Mouse (Mus musculus): ENCODE results near the gene Cd68.

Cd68 gene

GRCm38 (mm10) chr11:69662213-69662966 is 3.6 kb downstream of the Cd68 start, which contains the start of gene Mpdu1:
Gene Mpdu1, minus strand, starts transcription at chr11:69662642.
- TF ChIP-seq GATA4 (IDR thresholded peaks at IDR 0.05; ENCODE audit: insufficient replicate concordance, low read length): peak; percentile 31; the same call in 1 of the 2 replicates

- TF ChIP-seq GATA4 (IDR thresholded peaks at IDR 0.05; ENCODE audit: insufficient replicate concordance, low read length): no peak
Measured at GRCm38 (mm10) chr11:69661221-69661881, 4.6 kb downstream of the Cd68 start.

DNA sequence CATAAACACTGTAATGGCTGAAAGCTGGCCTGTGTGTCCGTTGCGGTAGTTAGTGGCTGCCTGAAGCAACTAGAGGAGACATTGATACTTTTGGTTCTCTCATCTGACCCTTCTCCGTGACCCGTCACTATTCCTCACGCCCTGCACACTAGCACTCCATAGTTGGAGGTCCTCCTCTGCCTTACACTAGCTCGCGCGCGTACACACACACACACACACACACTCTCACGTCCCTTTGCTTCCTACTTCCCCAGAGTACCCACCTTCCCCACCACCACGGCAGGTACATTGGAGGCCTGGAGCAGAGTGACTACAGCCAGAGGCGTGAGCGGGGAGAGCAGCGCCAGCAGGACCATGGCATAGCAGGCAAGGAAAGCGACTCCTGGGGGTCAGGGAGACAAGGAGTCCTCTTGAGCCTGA is 8.5 kb downstream of the Cd68 start:
- TF ChIP-seq GATA4 (IDR thresholded peaks at IDR 0.05; ENCODE audit: insufficient replicate concordance, low read length): no peak

- TF ChIP-seq GATA4 (IDR thresholded peaks at IDR 0.05; ENCODE audit: insufficient replicate concordance, low read length): no peak
Measured at GRCm38 (mm10) chr11:69656617-69657461, 9.1 kb downstream of the Cd68 start.

- no peak for TF ChIP-seq GATA4 (IDR thresholded peaks at IDR 0.05; ENCODE audit: insufficient replicate concordance, low read length)
Measured at GRCm38 (mm10) chr11:69656065-69656455, 9.9 kb downstream of the Cd68 start.

DNA sequence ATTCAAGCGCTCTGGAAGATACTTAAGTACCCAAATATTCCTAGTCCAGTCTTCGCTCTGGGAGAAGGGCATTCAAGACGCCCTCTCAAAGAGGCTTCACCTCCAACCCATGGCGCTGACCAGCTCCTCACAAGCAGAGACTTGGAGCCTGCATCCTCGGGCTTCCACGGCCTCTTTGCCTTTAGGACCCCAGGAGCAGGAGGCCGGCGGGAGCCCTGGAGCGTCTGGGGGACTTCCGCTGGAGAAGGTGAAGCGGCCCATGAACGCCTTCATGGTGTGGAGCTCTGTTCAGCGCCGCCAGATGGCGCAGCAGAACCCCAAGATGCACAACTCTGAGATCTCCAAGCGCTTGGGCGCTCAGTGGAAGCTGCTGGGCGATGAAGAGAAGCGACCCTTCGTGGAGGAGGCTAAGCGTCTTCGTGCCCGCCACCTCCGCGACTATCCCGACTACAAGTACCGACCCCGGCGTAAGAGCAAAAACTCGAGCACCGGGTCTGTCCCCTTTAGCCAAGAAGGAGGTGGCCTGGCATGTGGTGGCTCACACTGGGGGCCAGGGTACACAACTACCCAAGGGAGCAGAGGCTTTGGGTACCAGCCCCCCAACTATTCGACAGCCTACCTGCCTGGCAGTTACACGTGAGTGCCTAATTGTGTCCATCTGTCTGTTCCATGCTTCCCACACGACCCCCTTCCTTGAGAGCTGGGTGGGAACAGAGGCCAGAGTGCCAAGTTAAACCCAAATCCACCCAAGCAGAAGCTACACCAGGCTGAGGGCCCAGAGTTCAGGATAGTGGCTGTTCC is 10.5 kb downstream of the Cd68 start, which contains the start of gene Sox15:
TSS of gene Sox15 (plus strand) at position 51 of the 801 bp plus-strand sequence.
- no peak for TF ChIP-seq GATA4 (IDR thresholded peaks at IDR 0.05; ENCODE audit: insufficient replicate concordance, low read length)

GRCm38 (mm10) chr11:69654760-69655159 is 11.2 kb downstream of the Cd68 start:
- TF ChIP-seq GATA4 (IDR thresholded peaks at IDR 0.05; ENCODE audit: insufficient replicate concordance, low read length): no peak

GRCm38 (mm10) chr11:69653399-69653798 is 12.6 kb downstream of the Cd68 start:
- TF ChIP-seq GATA4 (IDR thresholded peaks at IDR 0.05; ENCODE audit: insufficient replicate concordance, low read length): no peak

- no peak for TF ChIP-seq GATA4 (IDR thresholded peaks at IDR 0.05; ENCODE audit: insufficient replicate concordance, low read length)
Measured at GRCm38 (mm10) chr11:69645860-69646259, 20.1 kb downstream of the Cd68 start.

- TF ChIP-seq GATA4 (IDR thresholded peaks at IDR 0.05; ENCODE audit: insufficient replicate concordance, low read length): no peak
Measured at GRCm38 (mm10) chr11:69635471-69635870, 30.5 kb downstream of the Cd68 start.

DNA sequence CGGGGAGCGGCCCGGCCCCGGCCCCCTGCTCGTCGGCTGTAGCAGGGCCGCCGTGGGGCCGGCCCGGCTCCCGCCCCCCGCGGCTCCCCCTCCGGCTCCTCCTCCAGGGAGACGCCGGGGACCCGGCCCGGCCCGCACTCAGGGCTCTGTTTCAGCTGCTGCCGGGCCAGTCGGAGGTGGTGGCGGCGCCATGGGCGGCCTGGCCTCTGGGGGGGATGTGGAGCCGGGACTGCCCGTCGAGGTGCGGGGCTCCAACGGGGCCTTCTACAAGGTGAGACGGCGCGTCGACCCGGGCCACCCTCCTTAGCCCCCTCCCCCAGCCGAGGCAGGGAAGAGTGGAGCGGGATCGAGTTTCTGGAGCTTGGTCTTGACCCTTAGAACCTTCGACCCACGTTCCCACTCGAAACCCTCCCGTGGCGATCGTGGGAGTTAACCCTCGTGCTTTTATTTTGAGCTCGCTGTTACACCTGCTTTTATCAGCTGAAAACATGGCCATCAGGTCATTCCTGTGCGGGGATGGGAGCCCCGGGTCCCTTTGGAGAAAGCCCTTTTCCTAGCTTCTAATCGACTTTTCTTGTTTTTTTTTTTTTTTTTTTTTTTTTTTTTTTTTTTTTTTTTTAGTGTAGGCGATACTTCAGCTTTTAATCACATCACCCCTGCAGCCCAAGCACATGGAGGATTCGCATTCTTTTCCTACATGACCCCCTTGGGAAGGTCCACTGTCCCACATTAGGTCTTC is 32.7 kb downstream of the Cd68 start:
- TF ChIP-seq GATA4 (IDR thresholded peaks at IDR 0.05; ENCODE audit: insufficient replicate concordance, low read length): no peak

DNA sequence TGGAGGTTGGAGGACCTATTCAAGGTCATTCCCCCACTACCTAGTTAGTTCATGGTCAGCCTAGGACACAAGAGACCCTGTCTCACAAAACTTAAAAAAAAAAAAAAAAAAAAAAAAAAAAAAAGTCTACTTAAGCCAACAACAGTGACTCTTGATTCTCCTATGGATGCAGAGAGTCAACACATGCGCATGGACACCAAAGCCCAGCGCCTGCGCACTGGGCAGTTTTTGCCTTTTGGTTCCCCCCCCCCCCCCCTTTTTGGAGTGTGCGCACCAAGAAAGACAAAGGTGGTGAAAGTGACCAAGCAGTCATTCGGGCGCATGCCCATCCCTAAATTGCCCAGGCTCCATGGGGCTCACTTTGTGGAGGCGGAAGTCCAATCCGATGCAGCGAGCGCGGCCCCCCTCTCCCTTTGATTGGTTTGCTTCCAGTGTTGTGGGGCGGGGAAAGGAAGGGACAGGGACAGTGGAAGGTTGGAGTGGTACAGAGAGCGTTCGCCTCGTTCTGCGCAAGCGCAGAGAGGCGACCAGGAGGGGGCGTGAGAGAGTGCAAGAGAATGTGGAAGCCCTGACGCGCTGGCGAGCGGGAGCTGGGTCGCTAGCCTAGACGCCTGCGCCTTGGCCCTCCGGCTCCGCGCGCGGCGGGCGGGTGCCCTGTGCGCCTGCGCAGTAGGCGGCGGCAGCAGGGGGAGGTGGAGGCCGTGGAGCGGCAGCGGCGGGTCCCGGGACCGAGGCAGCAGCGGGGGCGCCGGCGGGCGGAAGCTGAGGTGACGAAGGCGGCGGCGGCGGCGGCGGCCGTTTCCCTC is 33.5 kb downstream of the Cd68 start, which contains the start of gene Fxr2:
TSS of gene Fxr2 (plus strand) at position 707 of the 806 bp plus-strand sequence.
- TF ChIP-seq GATA4 (IDR thresholded peaks at IDR 0.05; ENCODE audit: insufficient replicate concordance, low read length): peak; percentile 30; the same call in 1 of the 2 replicates

DNA sequence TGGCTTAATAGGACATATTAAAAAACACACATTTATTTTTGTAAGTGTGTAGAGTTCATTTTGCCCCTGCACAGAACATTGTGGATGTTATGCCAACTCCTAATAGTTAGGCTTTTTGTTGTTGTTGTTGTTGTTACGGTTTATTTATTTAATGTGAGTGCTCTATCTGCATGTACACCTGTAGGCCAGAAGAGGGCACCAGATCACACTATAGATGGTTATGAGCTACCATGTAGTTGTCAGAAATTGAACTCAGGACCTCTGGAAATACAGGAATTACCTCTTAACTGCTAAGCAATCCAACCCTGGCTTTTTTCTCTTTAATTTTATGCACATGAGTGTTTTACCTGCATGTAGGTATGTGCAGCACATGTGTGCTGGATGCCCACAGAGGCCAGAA is 36.2 kb downstream of the Cd68 start:
- TF ChIP-seq GATA4 (IDR thresholded peaks at IDR 0.05; ENCODE audit: insufficient replicate concordance, low read length): no peak

All from liver, adult (tissue).